Mouse (Mus musculus): Measurements from ENCODE around the gene Gm21317. TPM values are rescaled to one million over a fixed set of nuclear protein-coding genes. Genes with fewer than 3 reads are reported as not detected.
"Not testable (repeated sequence)": the region's sequence is repeated elsewhere in the genome, so short reads cannot be mapped to it uniquely, and the experiment has no call there.

The Gm21317 gene
- not detected for total RNA-seq (2021)
- long read RNA-seq, experiment 1, result 0 reads
- long read RNA-seq, experiment 2, result 0 reads

- not testable (repeated sequence) for DNase-seq (ENCODE audit: low spot score in 2 of 2); H3K27ac ChIP-seq; H3K4me3 ChIP-seq
Observed at GRCm38 (mm10) chrY:82224927-82225326, at the start of gene Gm21317. Gene Gm21317, plus strand, starts transcription at chrY:82225227.

Data from layer of hippocampus, adult 2 months (tissue).